Mouse (Mus musculus) olfactory bulb, adult 2 months (tissue): ENCODE results near the gene Akap6. TPM values are rescaled to one million over a fixed set of nuclear protein-coding genes. Genes with fewer than 3 reads are reported as not detected.

Experiments used
- H3K27ac ChIP-seq: fragments of 200-500 bp; 2 replicates; pipeline ENCODE4 v1.5.1; 2012; ENCODE audit warnings: low read depth, low read length; ENCODE audit not compliant: insufficient read depth
- H3K4me1 ChIP-seq: fragments of 200-500 bp; 2 replicates; pipeline ENCODE4 v1.6.1; 2012; ENCODE audit warnings: low read length; ENCODE audit not compliant: control insufficient read depth, insufficient read depth
- H3K4me3 ChIP-seq: fragments of 200-500 bp; 2 replicates; pipeline ENCODE4 v1.5.1; 2012; ENCODE audit warnings: mild to moderate bottlenecking, low read depth, low read length, moderate library complexity; ENCODE audit not compliant: insufficient read depth
- CTCF ChIP-seq: fragments of 200-500 bp; IDR thresholded peaks from 2 replicates; pipeline ENCODE4 v1.5.1; 2012; ENCODE audit warnings: low read depth, mild to moderate bottlenecking, low read length, moderate library complexity; ENCODE audit not compliant: insufficient read depth
- POLR2A ChIP-seq: fragments of 200-500 bp; IDR thresholded peaks from 2 replicates; pipeline ENCODE4 v1.6.1; 2012; ENCODE audit warnings: mild to moderate bottlenecking, low read depth, low read length, moderate library complexity; ENCODE audit not compliant: insufficient read depth
- WGBS: fragments of 180-500 bp; shearing (Covaris S2); methylation state at CpG from one replicate; pipeline ENCODE4 v1.1.7; 2018; 5-methylcytosine and 5-hydroxymethylcytosine counted together
- polyA plus RNA-seq: library from polyadenylated mRNA; stranded (reverse); fragments of >200 nt; gene quantifications from 2 replicates; pipeline ENCODE4 v1.2.4, GENCODE M21; 2012; ENCODE audit warnings: low replicate concordance; ENCODE audit not compliant: missing spikeins, insufficient read depth, insufficient read length

Akap6 gene
- polyA plus RNA-seq, 1 experiment = not detected

DNA sequence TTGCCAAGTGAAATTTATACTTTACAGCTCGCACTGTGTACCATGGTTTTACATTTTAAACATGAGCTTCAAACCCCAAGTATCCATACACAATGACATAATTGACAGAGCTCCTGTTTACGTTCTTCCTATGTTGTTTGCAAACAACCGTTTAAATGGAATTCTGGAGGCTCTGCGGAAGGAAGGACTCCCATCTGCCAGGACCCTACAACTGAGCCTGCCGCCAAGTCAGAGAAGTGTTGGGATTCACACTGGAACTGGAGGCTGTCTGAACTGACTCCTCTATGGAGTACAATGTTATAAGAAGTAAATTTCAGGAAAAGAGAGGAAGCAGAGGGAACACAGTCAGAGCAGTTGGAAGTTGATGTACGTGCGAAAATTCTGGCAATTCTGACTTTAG, 72.7 kb downstream of the Akap6 start:
- TF ChIP-seq POLR2A (no peak), CTCF (no peak)
- no peak overlapping the region for H3K27ac ChIP-seq
- WGBS = 81% methylated on average over 7 of the region's 7 CpGs
- H3K4me1 ChIP-seq = peaks cover 5% of the 10 kb centered on the region
- no peak overlapping the region for H3K4me3 ChIP-seq

DNA sequence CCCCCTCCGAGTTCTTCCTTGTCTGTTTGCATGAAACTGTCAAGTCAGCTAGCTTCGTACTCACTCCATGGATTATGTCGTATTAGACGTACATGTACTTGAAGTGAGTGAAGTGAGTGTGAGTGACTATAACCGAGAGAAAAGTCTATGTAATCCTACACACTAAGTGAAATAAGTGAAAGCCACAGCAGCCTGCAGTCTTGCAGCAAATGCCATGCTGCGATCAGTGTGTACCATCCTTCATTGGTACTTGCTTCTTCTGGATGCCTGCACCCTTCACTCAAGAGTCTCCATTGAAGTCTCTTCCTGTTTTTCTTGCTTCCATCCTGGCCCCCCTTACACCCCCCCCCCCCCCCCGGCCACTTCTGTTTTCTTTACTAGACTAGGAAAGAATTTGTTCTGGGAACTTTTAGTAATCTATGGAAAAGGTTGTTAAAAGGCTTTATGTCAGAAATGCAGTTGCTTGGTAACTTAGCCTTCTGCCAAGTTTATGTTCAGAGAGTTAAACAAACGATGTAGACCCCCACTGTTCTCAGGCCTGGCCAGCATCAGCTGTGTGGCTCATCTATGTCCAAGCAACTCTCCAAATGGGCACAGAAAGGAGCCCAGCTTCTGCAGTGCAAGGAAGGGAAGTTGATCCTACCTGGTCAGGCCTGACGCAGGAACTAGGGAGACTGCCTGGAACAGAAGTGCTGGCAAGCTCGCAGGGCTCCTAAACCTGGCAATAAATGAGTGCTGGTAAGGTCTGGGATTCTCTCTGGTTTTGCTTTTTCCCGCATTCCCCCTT, 73.5 kb downstream of the Akap6 start:
- Histone ChIP-seq H3K27ac (peak overlapping the region; percentile 75; the same call in 1 of the 2 replicates), H3K4me3 (no peak overlapping the region), H3K4me1 (peaks cover 5% of the 10 kb centered on the region)
- 38% methylated on average over 11 of the region's 11 CpGs for WGBS
- TF ChIP-seq CTCF (no peak), POLR2A (no peak)

DNA sequence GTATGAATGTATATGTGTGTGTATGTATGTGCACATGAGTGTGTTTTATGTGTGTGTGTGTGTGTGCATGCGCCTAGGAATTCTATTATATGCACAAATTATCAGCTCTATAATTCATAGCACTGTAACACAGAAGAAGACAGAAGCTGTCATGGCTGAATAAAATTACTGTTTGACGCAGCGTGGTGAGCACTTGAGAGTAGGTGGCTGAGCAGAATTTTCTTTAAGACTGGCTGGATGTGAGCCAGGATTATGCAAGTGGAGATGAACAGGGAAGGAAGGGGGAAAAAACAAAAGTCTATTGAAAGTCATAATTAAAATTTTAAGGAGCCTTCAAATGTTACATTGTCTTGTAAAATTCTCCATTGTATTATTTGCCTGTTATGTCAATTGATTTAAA, 74.7 kb downstream of the Akap6 start:
- TF ChIP-seq POLR2A (no peak), CTCF (no peak)
- no peak overlapping the region for H3K27ac ChIP-seq
- H3K4me1 ChIP-seq = peaks cover 5% of the 10 kb centered on the region
- H3K4me3 ChIP-seq = no peak overlapping the region
- 36% methylated on average over 3 of the region's 3 CpGs for WGBS

DNA sequence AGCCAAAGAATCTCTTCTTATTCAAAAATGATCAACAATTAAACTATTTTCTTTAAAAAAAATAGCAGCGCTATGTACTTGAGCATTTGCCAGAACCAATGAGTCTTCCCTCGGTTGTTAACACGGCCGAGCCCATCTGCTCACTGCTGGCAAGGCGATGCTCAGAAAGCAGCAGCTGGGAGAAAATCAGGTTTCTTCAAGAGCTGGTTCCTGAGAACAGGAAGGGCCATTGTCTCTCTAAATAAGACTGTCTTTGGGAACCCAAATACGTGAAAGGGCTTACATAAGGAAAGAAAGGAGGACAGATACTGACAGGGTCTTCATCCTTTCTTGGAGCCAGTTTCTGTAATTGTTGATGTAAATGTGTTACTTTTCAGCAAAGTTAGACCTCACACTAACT, 75.2 kb downstream of the Akap6 start:
- Histone ChIP-seq H3K27ac (peak overlapping the region; percentile 62; the same call in 1 of the 2 replicates), H3K4me1 (peaks cover 5% of the 10 kb centered on the region), H3K4me3 (no peak overlapping the region)
- TF ChIP-seq CTCF (no peak), POLR2A (no peak)
- 35% methylated on average over 6 of the region's 6 CpGs for WGBS

DNA sequence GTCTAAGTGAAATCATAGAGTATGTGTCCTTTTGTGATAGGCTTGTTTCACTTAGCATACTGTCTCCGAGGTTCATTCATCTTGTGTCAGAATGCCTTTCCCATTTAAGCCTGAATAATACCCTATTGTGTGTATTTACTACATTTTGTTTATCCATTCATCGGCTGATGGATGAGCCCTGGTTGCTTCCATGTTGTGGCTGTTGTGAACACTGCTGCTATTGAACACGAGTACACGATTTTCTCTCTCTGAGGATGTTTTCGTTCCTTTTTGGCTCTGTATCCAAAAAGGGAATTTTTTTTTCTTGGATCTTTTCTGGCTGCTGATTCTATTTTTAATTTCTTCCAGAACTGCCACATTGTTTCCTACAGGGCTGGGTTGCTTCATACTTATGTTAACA, 81.0 kb downstream of the Akap6 start:
- Histone ChIP-seq H3K4me3 (no peak overlapping the region), H3K4me1 (peaks cover 4% of the 10 kb centered on the region), H3K27ac (no peak overlapping the region)
- TF ChIP-seq CTCF = no peak
- no peak for TF ChIP-seq POLR2A
- 15% methylated on average over 5 of the region's 5 CpGs for WGBS

DNA sequence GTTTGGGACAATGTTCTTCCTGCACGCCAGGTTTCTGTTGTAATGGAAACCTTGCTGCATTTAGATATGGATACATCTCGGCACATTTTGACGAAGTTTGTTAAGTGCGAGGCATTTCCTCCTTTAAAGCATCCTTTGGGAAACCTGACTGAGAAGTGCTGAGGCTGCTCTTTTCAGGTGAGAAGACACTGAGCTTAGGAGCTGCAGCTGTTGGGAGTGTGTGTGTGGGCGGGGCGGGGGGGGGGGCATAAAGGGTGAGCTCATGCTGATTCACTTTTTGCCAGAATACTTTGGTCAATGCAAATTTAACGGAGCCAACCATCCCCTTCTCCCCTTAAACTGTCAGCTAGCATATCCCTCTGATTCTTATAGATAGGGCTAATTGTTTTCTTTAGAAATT, 81.9 kb downstream of the Akap6 start:
- WGBS = 64% methylated on average over 7 of the region's 7 CpGs
- no peak overlapping the region for H3K4me3 ChIP-seq
- peaks cover 4% of the 10 kb centered on the region for H3K4me1 ChIP-seq
- H3K27ac ChIP-seq = no peak overlapping the region
- no peak for TF ChIP-seq POLR2A
- no peak for TF ChIP-seq CTCF

DNA sequence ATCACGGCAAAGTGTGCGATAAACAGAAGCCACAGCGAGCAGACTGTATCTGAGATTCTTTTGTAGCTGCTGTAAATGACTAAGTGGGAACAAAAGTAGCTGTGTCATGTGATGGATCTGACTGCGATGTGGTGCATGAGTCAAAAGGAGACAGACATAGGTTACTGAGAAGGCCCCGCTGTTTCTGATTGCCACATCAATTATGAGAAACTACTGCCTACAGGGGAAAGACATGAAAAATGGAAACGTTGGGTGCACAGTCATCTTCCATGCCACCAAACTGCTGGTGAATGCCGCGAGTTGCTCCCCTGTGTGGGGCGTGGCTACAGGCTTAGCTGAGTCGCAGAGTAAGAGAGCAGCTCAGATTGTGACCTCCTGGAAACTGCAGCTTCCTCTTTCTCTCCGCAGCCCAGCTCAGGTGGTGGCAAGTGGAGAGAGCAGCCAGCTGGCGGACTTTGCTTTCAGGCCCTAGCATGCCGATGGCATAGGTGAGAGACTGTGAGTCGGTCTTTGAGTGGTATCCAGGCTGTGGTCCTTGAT, 83.8 kb downstream of the Akap6 start:
- WGBS = 26% methylated on average over 14 of the region's 14 CpGs
- Histone ChIP-seq H3K4me1 (peaks cover 7% of the 10 kb centered on the region), H3K27ac (peak overlapping the region; percentile 6; the same call in 1 of the 2 replicates), H3K4me3 (no peak overlapping the region)
- TF ChIP-seq POLR2A (no peak), CTCF (no peak)

DNA sequence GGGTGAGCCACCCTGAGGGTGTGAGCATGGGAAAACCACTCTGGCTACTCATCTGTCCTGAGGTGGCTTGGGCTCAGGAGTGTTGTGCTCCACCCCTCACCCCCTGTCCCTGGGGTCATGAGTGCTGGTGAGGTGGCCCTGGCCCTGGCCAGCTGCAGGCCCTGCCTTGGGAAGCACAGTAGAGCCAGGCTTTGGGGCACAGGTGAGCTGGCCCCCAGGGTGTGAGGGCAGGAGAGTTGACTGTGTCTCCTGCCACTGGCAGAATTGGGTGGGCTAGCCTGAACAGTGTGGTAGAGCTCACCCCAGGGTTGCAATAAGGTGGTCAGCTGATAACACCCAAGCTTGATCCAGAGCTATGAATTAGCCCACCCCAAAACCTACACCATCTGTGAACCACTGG, 86.0 kb downstream of the Akap6 start:
- TF ChIP-seq POLR2A (no peak), CTCF (no peak)
- Histone ChIP-seq H3K4me3 (no peak overlapping the region), H3K27ac (no peak overlapping the region)

DNA sequence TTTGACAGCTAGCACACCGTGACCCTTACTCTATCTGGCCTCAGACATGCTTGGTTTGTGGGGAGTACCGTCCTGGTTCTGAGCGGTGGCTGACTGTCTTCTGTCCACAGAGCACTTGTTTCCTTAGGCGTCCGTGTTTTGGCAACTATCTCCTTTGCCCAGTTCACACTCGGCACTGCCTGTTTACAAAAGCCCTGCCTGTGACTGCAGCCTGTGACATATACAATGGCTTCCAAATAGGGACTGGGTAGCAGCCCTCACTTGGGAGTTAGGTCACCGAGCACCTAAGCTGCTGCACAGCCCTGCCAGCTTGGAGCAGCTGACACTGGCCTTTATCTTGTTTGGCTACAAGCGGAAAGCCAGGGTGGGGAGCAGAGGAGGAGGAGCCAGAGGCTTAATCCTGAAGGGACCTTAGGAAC, 91.2 kb downstream of the Akap6 start:
- WGBS = 38% methylated on average over 8 of the region's 8 CpGs
- Histone ChIP-seq H3K4me3 (no peak overlapping the region), H3K4me1 (peaks cover 23% of the 10 kb centered on the region), H3K27ac (peak overlapping the region; percentile 43; the same call in 1 of the 2 replicates)
- no peak for TF ChIP-seq CTCF
- no peak for TF ChIP-seq POLR2A

More for the DNA sequence above, 86.0 kb downstream of the Akap6 start:
- peaks cover 16% of the 10 kb centered on the region for H3K4me1 ChIP-seq
